29 mouse cellular contexts compared by ENCODE assay signal in genomic region chr3:157867836-157868235, GRCm38 (mm10). TPM values are rescaled to one million over a fixed set of nuclear protein-coding genes. Genes with fewer than 3 reads are reported as not detected.
"Had no signal": no experiment of that assay in that cellular context is flagged by ENCODE, and none has a peak within 500 bp of the region (broad histone marks: within the 10 kb centered on the region; RNA-seq: fewer than 3 reads in every experiment).

No protein-coding gene starts in this region.

- H3K27me3 ChIP-seq: limb, embryonic 12.5 days; limb, embryonic 13.5 days; limb, embryonic 15.5 days; liver, embryonic 12.5 days; liver, embryonic 13.5 days; liver, embryonic 15.5 days; lung, embryonic 15.5 days; midbrain, embryonic 12.5 days; midbrain, embryonic 13.5 days; midbrain, embryonic 15.5 days had no signal

- H3K36me3 ChIP-seq: limb, embryonic 10.5 days; limb, embryonic 12.5 days; limb, embryonic 13.5 days; limb, embryonic 15.5 days; liver, embryonic 12.5 days; liver, embryonic 13.5 days; liver, embryonic 15.5 days; lung, embryonic 15.5 days; midbrain, embryonic 10.5 days; midbrain, embryonic 12.5 days; midbrain, embryonic 13.5 days; midbrain, embryonic 15.5 days had no signal

- H3K9me3 ChIP-seq: limb, embryonic 10.5 days; limb, embryonic 12.5 days; limb, embryonic 13.5 days; limb, embryonic 15.5 days; liver, embryonic 12.5 days; liver, embryonic 13.5 days; liver, embryonic 15.5 days; lung, embryonic 15.5 days; megakaryocyte, embryonic 14.5 days; midbrain, embryonic 10.5 days; midbrain, embryonic 12.5 days; midbrain, embryonic 13.5 days; midbrain, embryonic 15.5 days had no signal

- ATAC-seq: liver, embryonic 12.5 days; liver, postnatal 0 days; midbrain, embryonic 13.5 days; midbrain, embryonic 15.5 days; midbrain, embryonic 16.5 days had no signal

- H3K4me3 ChIP-seq: left cerebral cortex, adult 2 months; limb, embryonic 10.5 days; limb, embryonic 12.5 days; limb, embryonic 13.5 days; limb, embryonic 15.5 days; liver, embryonic 12.5 days; liver, embryonic 13.5 days; liver, embryonic 15.5 days; lung, embryonic 15.5 days; megakaryocyte, embryonic 14.5 days; midbrain, embryonic 10.5 days; midbrain, embryonic 12.5 days; midbrain, embryonic 13.5 days; midbrain, embryonic 15.5 days; myocyte had no signal

- DNase-seq: layer of hippocampus, postnatal 36 days; left cerebral cortex, postnatal 4 days; liver; liver, embryonic 13.5 days; liver, postnatal 0 days; lung, adult 18-20 months; lung, postnatal 10 days; lung, postnatal 14 days; lung, postnatal 36 days; midbrain, embryonic 14.5 days had no signal

- H3K4me1 ChIP-seq: limb, embryonic 10.5 days; limb, embryonic 12.5 days; limb, embryonic 13.5 days; limb, embryonic 15.5 days; liver, embryonic 12.5 days; liver, embryonic 13.5 days; liver, embryonic 15.5 days; lung, embryonic 15.5 days; megakaryocyte, embryonic 14.5 days; midbrain, embryonic 10.5 days; midbrain, embryonic 12.5 days; midbrain, embryonic 13.5 days; midbrain, embryonic 15.5 days had no signal

- H3K27ac ChIP-seq: left cerebral cortex, adult 2 months; limb, embryonic 10.5 days; limb, embryonic 12.5 days; limb, embryonic 13.5 days; limb, embryonic 15.5 days; liver, embryonic 12.5 days; liver, embryonic 13.5 days; liver, embryonic 14.5 days; liver, embryonic 15.5 days; lung, embryonic 15.5 days; macrophage; midbrain, embryonic 10.5 days; midbrain, embryonic 12.5 days; midbrain, embryonic 13.5 days; midbrain, embryonic 15.5 days had no signal

- H3K4me2 ChIP-seq: limb, embryonic 12.5 days; limb, embryonic 13.5 days; limb, embryonic 15.5 days; liver, embryonic 11.5 days; liver, embryonic 12.5 days; liver, embryonic 13.5 days; liver, embryonic 15.5 days; lung, embryonic 15.5 days; midbrain, embryonic 11.5 days; midbrain, embryonic 12.5 days; midbrain, embryonic 13.5 days; midbrain, embryonic 15.5 days had no signal

- H3K9ac ChIP-seq: limb, embryonic 12.5 days; limb, embryonic 13.5 days; limb, embryonic 15.5 days; liver, embryonic 12.5 days; liver, embryonic 13.5 days; liver, embryonic 14.5 days; liver, embryonic 15.5 days; liver, postnatal 0 days; lung, embryonic 15.5 days; midbrain, embryonic 12.5 days; midbrain, embryonic 13.5 days; midbrain, embryonic 15.5 days had no signal

RNA-seq across cellular contexts. Expression of gene Cth, which starts 57.0 kb away (rescaled TPM):
- polyA plus RNA-seq: macrophage had no signal
